Mouse (Mus musculus) liver, postnatal 0 days (tissue): ENCODE data around the gene Slc41a1. TPM values are rescaled to one million over a fixed set of nuclear protein-coding genes. Genes with fewer than 3 reads are reported as not detected.

ENCODE experiments used
- ATAC-seq: fragments of 200-750 bp; cut with Nextera tagmentation; 2 replicates; pipeline ENCODE4 v1.8.0; 2017; ENCODE audit warnings: mild to moderate bottlenecking, moderate library complexity
- DNase-seq: peaks from one replicate; pipeline ENCODE4 v3.0.0-alpha.2; 2016
- H3K27ac ChIP-seq: fragments of 300-500 bp; sonication (generic); 2 replicates; pipeline ENCODE4 v1.5.1; 2014; ENCODE audit warnings: antibody characterized with exemption, moderate library complexity, mild to moderate bottlenecking, low read depth
- H3K27me3 ChIP-seq: fragments of 300-500 bp; sonication (generic); 2 replicates; pipeline ENCODE4 v1.6.1; 2014; ENCODE audit warnings: low read length, control low read depth, mixed read lengths; ENCODE audit not compliant: insufficient read depth
- H3K36me3 ChIP-seq: fragments of 300-500 bp; sonication (generic); replicated peaks from 2 replicates; pipeline ENCODE4 v1.6.1; 2014; ENCODE audit warnings: mild to moderate bottlenecking, control low read depth, low read length, moderate library complexity, mixed read lengths; ENCODE audit not compliant: insufficient read depth
- H3K4me1 ChIP-seq: fragments of 300-500 bp; sonication (generic); 2 replicates; pipeline ENCODE4 v1.6.1; 2014; ENCODE audit warnings: antibody characterized with exemption, mild to moderate bottlenecking, control low read depth; ENCODE audit not compliant: insufficient read depth
- H3K4me2 ChIP-seq: fragments of 300-500 bp; sonication (generic); 2 replicates; pipeline ENCODE4 v1.6.1; 2014; ENCODE audit warnings: low read depth, mild to moderate bottlenecking, low read length, moderate library complexity, mixed read lengths
- H3K4me3 ChIP-seq: fragments of 300-500 bp; sonication (generic); 2 replicates; pipeline ENCODE4 v1.5.1; 2014; ENCODE audit warnings: low read depth, low read length
- H3K9ac ChIP-seq: fragments of 300-500 bp; sonication (generic); replicated peaks from 2 replicates; pipeline ENCODE4 v1.6.1; 2014; ENCODE audit warnings: mild to moderate bottlenecking, moderate library complexity
- H3K9me3 ChIP-seq: fragments of 300-500 bp; sonication (generic); 2 replicates; pipeline ENCODE4 v1.6.1; 2016; ENCODE audit warnings: mild to moderate bottlenecking, control low read depth, low read length, mixed read lengths
- CTCF ChIP-seq: sonication (generic); IDR thresholded peaks from 2 replicates; pipeline ENCODE4 v1.5.1; 2016; ENCODE audit warnings: antibody characterized with exemption, low read depth
- EP300 ChIP-seq: IDR thresholded peaks from 2 replicates; pipeline ENCODE4 v1.6.1; 2016; ENCODE audit warnings: antibody characterized with exemption, low read depth, mild to moderate bottlenecking
- WGBS: fragments of 180-500 bp; shearing (Covaris S2); extraction: QIAGEN DNeasy Blood & Tissue Kit; methylation state at CpG from one replicate; pipeline ENCODE4 v1.1.7; 2014; ENCODE audit not compliant: insufficient replicate concordance; 5-methylcytosine and 5-hydroxymethylcytosine counted together
- polyA plus RNA-seq: library from polyadenylated mRNA; unstranded; fragments of >200 nt; fragmentation: Nextera tagmentation; extraction: Ambion mirVana; gene quantifications from 2 replicates; pipeline ENCODE4 v1.2.1, GENCODE M21; 2015

Slc41a1 gene
- 0.81 and 0.91 TPM in 2 replicates for polyA plus RNA-seq

- peak within 1 kb of the TSS; percentile 58 for H3K4me3 ChIP-seq
- DNase-seq (no peak), ATAC-seq (peak; percentile 43)
- H3K27me3 ChIP-seq, result no peaks in the 10 kb centered on the region
- 3% methylated on average over 25 of the region's 25 CpGs for whole genome bisulfite sequencing
- TF ChIP-seq EP300 (no peak), CTCF (no peak)
- H3K9ac ChIP-seq, result peak within 1 kb of the TSS; percentile 63
- H3K4me1 ChIP-seq, result peaks cover 12% of the 10 kb centered on the region
- H3K4me2 ChIP-seq, result peak within 1 kb of the TSS; percentile 88
- peak within 1 kb of the TSS; percentile 11 for H3K27ac ChIP-seq
- H3K9me3 ChIP-seq, result no peaks in the 10 kb centered on the region
- no peaks in the 10 kb centered on the region for H3K36me3 ChIP-seq
These were observed at the start of gene Slc41a1 for GRCm38 (mm10) chr1:131827207-131827786. Gene Slc41a1 (plus strand): TSS chr1:131827493.

GRCm38 (mm10) chr1:131794591-131794990 is 32.7 kb upstream of the Slc41a1 start:
- 59% methylated on average over 3 of the region's 3 CpGs for WGBS
- peaks cover 3% of the 10 kb centered on the region; the same call in 1 of the 2 replicates for H3K4me1 ChIP-seq

GRCm38 (mm10) chr1:131795171-131795570 is 32.1 kb upstream of the Slc41a1 start:
- Histone ChIP-seq H3K9me3 (no peaks in the 10 kb centered on the region), H3K9ac (no peak overlapping the region), H3K27me3 (0 out of 2 replicates have a peak, but pooled peaks cover 7% of the 10 kb centered on the region), H3K4me2 (no peak overlapping the region), H3K36me3 (no peaks in the 10 kb centered on the region), H3K4me1 (peaks cover 3% of the 10 kb centered on the region; the same call in 1 of the 2 replicates), H3K27ac (no peak overlapping the region), H3K4me3 (no peak overlapping the region)
- TF ChIP-seq EP300, result no peak
- TF ChIP-seq CTCF, result no peak
- no peak for ATAC-seq
- 74% methylated on average over 3 of the region's 3 CpGs for WGBS
- DNase-seq, result no peak

More at GRCm38 (mm10) chr1:131794591-131794990, 32.7 kb upstream of the Slc41a1 start:
- H3K9ac ChIP-seq, result no peak overlapping the region
- ATAC-seq (no peak), DNase-seq (no peak)
- H3K9me3 ChIP-seq, result no peaks in the 10 kb centered on the region
- 0 out of 2 replicates have a peak, but pooled peaks cover 7% of the 10 kb centered on the region for H3K27me3 ChIP-seq
- H3K36me3 ChIP-seq, result no peaks in the 10 kb centered on the region
- no peak overlapping the region for H3K4me2 ChIP-seq
- TF ChIP-seq CTCF (no peak), EP300 (no peak)
- no peak overlapping the region for H3K4me3 ChIP-seq
- H3K27ac ChIP-seq, result no peak overlapping the region

DNA sequence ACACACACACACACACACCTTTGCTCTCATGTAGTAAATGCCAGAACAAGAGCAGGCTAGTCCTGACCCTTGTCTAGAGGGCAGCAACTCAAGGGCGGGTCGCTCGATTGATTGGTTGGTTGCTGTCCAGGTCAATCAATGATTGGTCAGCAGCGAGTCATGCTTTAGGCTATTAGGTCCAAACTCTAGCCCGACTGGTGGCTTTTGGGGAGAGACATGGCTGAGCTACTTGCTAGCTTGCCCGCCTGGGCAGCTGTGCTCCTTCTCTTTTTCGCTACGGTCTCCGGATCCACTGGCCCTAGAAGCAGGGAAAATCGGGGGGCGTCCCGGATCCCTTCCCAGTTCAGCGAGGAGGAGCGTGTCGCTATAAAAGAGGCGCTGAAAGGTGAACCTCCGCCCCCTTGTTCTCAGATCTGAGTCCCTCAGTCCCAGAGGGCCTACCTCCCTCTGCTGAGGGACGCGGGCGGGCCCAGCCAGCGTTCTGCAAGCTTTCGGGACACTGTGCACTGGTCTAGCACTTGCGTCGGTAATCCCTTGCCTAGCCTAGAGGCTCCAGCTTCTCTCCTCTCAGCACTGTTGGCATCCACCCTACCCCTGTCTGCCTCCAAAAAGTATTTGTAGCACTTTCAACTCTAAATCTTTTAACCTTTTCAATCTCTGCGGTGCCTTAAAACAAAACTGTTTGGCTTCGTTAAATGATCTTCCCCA is 29.9 kb upstream of the Slc41a1 start, which contains the start of gene Pm20d1:
Gene Pm20d1, plus strand, starts transcription at position 180 of the 708 bp plus-strand sequence.
- Histone ChIP-seq H3K4me1 (peaks cover 3% of the 10 kb centered on the region; the same call in 1 of the 2 replicates), H3K4me3 (peak within 1 kb of the TSS; percentile 37), H3K4me2 (peak within 1 kb of the TSS; percentile 44), H3K9ac (peak within 1 kb of the TSS; percentile 51), H3K27me3 (0 out of 2 replicates have a peak, but pooled peaks cover 7% of the 10 kb centered on the region), H3K27ac (peak within 1 kb of the TSS; percentile 89), H3K9me3 (no peaks in the 10 kb centered on the region), H3K36me3 (no peaks in the 10 kb centered on the region)
- peak; percentile 99 for ATAC-seq
- WGBS, result 7% methylated on average over 26 of the region's 26 CpGs
- peak; percentile 72 for DNase-seq
- TF ChIP-seq CTCF (no peak), EP300 (no peak)

GRCm38 (mm10) chr1:131800001-131800400 is 27.3 kb upstream of the Slc41a1 start:
- Histone ChIP-seq H3K27ac (no peak overlapping the region), H3K27me3 (0 out of 2 replicates have a peak, but pooled peaks cover 7% of the 10 kb centered on the region), H3K9me3 (no peaks in the 10 kb centered on the region), H3K9ac (no peak overlapping the region), H3K4me1 (peaks cover 3% of the 10 kb centered on the region; the same call in 1 of the 2 replicates), H3K4me3 (no peak overlapping the region), H3K4me2 (no peak overlapping the region), H3K36me3 (no peaks in the 10 kb centered on the region)
- no peak for ATAC-seq
- DNase-seq, result no peak
- no peak for TF ChIP-seq CTCF
- TF ChIP-seq EP300, result no peak
- 29% methylated on average over 1 of the region's 1 CpGs for WGBS

DNA sequence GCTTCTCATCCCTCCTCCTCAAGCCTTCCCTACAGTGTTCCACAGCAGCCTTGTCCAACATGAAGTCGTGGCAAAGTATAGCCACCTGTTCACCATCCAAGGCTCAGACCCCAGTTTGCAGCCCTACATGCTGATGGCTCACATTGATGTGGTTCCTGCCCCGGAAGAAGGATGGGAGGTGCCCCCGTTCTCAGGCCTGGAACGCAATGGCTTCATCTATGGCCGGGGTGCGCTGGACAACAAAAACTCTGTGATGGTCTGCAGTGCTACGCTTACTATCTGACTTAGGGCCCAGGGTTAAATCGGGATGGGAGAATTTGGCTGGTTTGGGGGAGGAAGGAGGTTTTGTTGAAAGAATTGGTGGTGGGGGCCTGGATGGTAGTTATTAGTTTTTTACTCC is 26.2 kb upstream of the Slc41a1 start:
- Histone ChIP-seq H3K9me3 (no peaks in the 10 kb centered on the region), H3K4me2 (no peak overlapping the region), H3K36me3 (no peaks in the 10 kb centered on the region), H3K9ac (no peak overlapping the region), H3K27ac (no peak overlapping the region), H3K27me3 (0 out of 2 replicates have a peak, but pooled peaks cover 7% of the 10 kb centered on the region), H3K4me1 (peaks cover 3% of the 10 kb centered on the region; the same call in 1 of the 2 replicates), H3K4me3 (no peak overlapping the region)
- ATAC-seq (no peak), DNase-seq (no peak)
- 85% methylated on average over 8 of the region's 8 CpGs for WGBS
- TF ChIP-seq CTCF (no peak), EP300 (no peak)
